Mouse (Mus musculus) kidney, postnatal 10 days (tissue): ENCODE data around the gene Piezo1.
A peak's percentile ranks its signal among the peaks of the same experiment; 100 is the strongest.

ENCODE experiments used
- DNase-seq: peaks from one replicate; pipeline ENCODE4 v3.0.0; 2021; ENCODE audit warnings: mixed read lengths

Piezo1 gene

DNA sequence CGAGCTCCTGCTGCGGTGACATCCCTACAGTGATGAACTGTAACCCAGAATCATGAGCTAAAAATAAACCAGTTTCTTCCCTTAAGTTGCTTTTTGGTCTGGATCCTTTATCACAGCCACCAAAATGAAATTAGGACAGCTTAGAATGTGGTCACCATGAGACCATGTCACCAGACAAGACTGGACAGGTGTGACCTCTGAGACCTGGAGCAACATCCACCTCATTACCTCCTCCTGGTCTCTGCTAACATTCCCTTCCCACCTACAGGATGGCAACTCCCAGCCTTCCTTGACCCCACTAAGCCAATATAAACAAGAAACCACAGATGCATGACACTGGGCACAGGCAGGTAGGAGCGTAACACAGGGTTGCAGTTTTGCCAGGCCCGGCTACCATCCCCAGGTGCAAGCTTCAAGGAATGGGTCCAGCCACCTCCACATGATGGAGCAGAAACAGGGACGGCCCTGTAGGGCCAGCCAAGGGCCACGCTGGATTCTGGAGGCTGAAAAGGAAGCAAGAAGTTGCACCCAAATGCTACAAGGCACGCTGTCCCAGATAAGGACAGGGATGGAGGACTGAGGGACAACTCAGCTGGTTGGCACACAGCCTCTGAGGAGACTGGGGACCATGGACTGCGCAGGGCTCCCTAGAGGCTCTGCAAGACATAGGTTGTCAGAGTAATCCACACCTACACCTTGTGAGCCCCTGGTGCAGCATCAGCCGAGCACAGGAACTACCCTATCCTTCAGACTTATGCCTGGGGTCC lies 12.6 kb downstream of the Piezo1 start:
- no peak for DNase-seq

- no peak for DNase-seq
Observed at GRCm38 (mm10) chr8:122537812-122538211, 13.3 kb downstream of the Piezo1 start.

GRCm38 (mm10) chr8:122537033-122537432 lies 14.1 kb downstream of the Piezo1 start:
- DNase-seq, result peak; percentile 79

DNA sequence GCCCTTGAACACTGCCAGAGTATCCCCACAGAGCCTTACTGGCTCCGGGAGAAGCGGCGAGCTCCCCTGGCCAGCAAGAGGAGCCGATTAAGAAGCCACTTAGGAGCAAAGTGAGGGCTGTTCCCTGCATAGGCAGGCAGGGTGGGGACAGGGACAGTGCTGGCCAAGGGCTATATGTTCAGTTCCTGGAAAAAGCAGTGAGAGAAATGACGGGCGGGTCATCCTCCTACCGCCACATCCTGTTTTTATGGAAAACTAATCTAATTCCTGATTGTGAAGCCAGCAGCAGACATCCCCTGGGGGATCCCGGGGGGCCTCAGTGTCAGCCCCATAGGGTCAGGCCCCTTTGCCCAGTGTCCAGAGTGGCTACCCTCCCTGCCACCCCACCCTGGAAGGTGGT lies 19.8 kb downstream of the Piezo1 start:
- no peak for DNase-seq

GRCm38 (mm10) chr8:122529159-122529558 lies 22.0 kb downstream of the Piezo1 start:
- DNase-seq, result peak; percentile 61

- DNase-seq, result no peak
Observed at GRCm38 (mm10) chr8:122527937-122528336, 23.2 kb downstream of the Piezo1 start.

DNA sequence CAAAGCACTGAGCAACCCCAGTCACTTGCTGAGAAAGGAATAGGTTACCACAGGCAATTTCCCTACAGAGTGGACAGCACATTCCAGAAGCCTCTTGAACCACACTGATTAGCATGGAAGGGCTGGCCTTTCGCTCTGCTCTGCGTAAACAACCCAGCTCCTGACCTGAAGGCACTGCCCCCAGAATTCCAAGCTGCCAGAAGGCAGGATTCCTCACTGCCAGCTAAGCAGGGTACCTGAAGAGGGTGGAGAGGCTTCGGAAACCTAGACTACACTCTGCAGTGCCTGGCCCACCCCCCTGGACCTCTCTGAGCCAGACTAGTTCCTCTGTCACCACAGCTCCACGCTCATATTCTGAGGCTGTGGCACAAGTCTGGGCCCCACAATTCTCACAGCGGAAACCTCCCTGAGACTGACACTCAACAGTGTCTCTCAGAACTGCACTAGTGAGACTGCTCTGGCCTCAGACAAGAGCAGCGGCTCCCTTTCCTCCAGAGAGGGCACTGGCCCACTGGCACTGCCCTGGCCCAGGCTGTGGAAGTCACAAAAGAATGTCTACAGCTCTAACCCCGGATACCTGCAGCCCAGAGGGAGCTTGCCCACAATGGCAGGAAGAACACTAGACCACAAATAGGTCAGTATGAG lies 24.5 kb downstream of the Piezo1 start:
- peak; percentile 75 for DNase-seq

GRCm38 (mm10) chr8:122526084-122526483 lies 25.0 kb downstream of the Piezo1 start:
- DNase-seq, result no peak

DNA sequence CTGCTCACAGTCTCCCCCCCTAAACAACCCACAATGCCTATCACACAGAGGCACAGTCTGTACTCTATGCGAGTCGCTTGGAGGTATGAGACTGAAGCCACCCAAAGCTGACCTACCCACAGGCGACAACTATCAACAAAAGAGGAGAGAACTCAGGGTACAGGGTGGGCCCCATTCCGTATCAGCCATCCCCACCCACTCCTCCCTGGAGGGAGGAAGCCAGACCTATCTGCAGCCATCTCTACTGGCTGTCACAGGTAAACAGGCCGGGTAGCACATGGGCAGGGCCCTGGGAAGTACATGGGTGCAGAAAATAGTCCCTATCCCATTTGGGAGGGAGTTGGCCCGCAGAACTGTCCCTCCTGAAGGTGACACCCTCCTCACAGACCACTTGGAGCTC lies 26.1 kb downstream of the Piezo1 start:
- no peak for DNase-seq

DNA sequence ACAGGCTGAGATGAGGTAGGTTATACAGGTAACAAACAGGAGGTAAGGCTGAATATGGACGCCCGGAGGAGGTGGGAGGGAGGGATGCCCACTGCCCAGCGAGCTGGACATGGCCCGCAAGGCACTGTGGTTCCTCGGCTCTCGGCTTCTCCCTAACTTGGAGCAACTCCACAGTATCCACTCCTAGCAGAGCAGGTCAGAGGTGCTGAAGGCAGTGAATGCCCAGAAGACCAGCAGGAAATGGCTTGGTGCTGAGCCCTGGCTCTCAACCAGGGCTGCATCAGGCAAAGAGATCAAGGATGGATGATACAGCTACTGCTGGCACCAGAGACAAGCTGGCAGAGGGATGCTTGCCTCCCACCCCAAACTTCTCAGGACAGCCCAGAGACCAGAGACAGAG lies 26.6 kb downstream of the Piezo1 start:
- no peak for DNase-seq

GRCm38 (mm10) chr8:122523652-122524360 lies 27.3 kb downstream of the Piezo1 start:
- peak; percentile 73 for DNase-seq

- peak; percentile 85 for DNase-seq
Observed at GRCm38 (mm10) chr8:122522796-122523651, 28.1 kb downstream of the Piezo1 start.

DNA sequence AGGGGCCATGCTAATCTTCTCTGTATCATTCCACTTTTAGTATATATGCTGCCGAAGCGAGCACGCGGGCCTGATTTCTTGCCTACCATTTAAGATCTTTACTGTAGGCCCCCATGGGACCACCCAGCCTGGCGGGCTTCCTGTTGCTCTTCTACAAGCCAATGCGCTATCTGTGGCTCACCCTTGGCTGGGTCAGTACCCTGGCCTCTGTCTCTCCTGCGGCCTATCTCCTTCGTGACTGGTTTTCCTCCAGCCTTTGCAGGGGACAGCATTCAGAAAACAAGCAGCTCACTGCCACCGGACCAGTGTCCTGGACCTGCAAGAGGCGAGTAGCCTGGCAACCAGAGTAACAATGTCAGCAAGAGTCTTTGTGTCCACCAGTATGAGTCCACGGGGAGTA lies 30.5 kb downstream of the Piezo1 start:
- DNase-seq, result no peak

DNA sequence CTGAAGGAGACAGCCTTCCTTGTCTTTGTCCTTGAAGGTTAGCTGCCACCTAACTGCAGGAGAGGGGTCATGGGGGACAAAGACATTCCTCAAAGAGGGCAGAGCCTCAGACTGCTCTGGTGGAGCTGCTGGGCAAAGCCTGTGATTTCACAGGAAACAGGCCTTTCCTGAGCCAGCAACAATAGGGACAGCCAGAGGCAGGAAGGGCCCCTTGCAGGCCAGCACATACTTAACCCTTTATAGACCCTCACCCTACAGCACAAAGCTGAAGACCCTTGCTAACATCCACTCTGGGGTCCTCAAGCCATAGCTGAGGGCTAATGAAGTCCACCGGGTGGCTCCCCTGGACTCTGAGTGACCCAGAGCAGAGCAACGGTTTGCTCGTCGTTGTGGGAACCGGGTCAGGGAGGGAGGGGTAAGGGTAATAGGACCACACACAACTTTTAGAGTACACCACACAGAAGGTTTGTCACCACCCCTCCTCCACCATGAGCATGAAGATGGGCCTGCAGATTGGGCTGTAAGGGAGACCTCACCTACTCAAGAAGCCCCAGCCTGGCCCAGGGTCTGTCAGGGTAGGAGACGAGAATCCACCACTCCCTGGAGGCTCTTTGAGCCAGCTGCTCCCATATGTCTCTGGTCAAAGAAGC lies 33.5 kb downstream of the Piezo1 start:
- DNase-seq, result peak; percentile 72

DNA sequence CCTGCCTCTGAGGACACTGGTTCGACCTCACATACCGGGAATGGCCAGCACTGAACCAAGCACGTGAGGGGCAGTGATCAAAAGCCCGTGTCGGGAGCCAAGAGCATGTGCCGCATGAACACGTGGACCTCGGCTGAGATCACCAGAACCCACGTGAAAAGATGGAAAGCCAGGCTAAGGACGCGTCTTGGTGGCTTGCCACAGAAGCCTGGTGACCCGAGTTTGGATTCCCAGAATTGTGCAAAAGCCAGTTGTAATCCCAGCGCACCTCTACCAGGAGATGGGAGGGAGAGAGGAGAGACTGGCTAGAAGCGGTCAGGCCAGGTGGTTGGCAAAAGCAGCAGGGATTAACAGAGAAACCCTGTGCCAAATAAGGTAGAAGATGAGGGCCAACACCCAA lies 35.4 kb downstream of the Piezo1 start:
- no peak for DNase-seq

- peak; percentile 42 for DNase-seq
Observed at GRCm38 (mm10) chr8:122512392-122512791, 38.7 kb downstream of the Piezo1 start.

DNA sequence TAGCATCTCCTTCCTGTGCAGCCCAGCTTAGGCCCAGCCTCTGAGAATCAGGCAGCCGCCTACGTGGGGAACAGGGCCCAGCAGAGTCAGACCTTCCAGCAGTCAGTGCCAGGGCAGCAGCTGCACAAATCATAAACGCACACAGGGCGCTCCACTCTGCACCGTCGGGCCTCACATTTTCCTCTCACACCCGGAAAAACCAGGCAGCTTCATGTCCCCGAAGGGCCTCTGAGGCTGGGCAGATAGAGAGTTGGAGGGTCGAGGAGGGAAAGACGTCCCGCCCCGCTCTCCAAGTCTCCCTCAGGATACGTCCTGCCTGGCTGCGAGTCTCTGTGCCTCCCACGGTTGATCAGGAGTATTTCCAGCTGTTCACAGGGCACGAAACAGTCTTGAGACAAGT lies 39.6 kb downstream of the Piezo1 start:
- peak; percentile 49 for DNase-seq

DNA sequence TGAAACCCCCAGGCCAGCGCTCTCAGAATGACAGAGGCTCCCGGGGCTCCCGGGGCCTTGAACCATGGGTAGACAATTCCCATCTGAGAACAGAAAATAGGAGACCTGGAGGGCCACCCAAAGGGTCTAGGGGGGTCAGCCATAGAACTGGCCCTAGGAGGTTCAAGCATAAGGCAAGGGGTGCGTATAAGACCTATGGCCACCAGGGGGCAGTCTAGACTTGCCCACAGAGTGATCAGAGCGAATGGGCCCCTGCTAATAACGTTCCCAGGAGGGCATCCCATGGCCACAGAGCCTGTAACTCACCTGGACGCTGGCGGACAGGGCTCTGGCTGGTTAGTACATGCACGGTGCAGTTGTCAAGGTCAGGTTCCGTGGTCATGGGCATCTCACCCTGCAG lies 50.3 kb downstream of the Piezo1 start:
- peak; percentile 91 for DNase-seq

DNA sequence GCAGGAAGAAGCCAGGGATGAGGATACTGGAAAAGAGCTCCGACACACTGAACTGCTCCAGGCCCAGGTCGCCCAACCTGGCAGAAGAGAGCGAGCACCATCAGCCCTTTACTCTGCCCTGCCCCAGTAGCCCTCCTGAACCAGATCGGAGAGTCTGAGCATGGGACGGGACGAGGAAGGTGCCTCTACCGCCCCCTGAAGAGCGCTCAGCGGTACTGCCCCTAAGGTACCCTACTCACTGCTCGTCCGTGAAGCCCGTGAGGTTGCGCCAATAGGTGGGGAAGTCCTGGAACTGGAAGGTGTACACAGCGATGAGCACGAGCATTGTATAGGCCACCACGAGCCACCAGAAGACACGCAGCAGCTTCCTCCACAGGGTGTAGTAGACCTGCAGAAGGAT lies 53.2 kb downstream of the Piezo1 start:
- DNase-seq, result no peak

- DNase-seq, result peak; percentile 73
Observed at GRCm38 (mm10) chr8:122497016-122497734, 54.0 kb downstream of the Piezo1 start.

DNA sequence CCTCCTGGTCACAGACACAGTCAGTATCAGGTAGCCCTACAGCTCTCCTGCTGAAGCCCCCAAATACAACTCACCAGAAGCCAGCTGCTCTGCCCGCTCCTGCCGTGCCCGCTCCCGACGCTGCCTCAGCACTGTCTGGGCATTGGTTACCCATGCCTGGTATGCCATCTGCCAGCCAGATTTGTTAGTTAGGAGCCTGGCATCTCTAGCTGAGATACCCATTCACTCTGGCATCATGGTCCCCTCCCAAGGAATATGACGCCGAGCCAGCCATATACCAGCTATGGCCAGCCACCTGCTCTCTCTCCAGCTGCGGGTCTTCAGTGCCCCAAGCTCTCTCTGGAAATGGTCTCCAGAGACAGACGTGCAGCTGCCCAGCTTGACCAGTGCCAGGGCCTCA lies 62.7 kb downstream of the Piezo1 start:
- no peak for DNase-seq

DNA sequence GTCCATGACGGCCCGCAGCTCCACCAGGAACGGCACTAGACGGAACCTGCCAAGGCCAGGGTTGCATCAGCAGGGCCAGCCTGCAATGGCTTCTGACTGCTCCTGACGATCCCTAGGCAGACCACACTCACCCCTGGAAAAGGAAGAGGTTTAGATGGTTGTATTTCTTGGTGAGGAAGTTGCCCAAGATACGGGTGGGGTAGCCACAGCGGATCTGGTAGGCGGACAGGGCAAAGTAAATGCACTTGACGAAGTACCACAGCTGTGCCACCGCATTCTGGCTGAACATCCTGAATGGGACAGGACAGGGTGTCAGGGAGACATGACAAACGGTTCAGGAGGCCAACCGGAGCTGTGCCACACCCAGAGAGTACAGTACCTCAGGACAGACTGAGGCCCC lies 66.3 kb downstream of the Piezo1 start:
- no peak for DNase-seq
